Mouse (Mus musculus): ENCODE results near the gene Gltp.

DNA sequence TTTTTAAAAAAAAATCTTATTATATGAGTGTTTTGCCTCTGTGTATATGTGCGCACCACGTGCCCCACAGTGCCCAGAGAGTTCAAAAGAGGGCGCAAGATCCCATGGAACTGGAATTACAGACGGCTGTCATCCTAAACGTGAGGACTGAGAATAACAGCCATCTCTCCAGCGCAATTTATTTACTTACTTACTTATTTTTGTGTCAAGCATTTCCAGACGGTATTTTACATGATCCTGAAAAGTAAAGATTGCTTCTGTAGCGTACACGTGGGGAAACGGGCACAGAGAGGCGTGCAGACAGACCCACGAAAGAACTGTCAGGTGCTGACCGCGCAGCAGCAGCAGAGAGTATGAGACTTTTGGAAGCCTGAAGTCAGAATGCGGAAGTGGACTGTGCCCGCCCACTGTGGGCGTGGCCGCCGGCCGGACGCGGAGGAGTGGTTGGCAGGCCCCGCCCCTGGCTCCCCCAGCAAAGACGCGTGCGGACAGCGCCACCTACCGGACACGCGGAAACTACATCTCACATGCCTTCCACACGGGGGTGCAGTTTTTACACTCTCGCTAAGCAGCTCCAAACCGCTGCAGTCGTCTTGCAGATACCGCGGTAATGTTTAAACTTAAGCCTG is 23.4 kb downstream of the Gltp start:
- TF ChIP-seq CTCF (IDR thresholded peaks at IDR 0.05; ENCODE audit: low read depth, low read length): peak; percentile 100
- TF ChIP-seq POLR2A (IDR thresholded peaks at IDR 0.05; ENCODE audit: extremely low read depth, insufficient read depth, low read length): peak; percentile 74
